Mouse (Mus musculus) WW6 (cell line): ENCODE measurements around the gene Sipa1l2.
A peak's percentile ranks its signal among the peaks of the same experiment; 100 is the strongest.
"Not testable (repeated sequence)": the region's sequence is repeated elsewhere in the genome, so short reads cannot be mapped to it uniquely, and the experiment has no call there.

Experiments used
- DNase-seq: peaks from one replicate; pipeline ENCODE4 v3.0.0-alpha.2; 2013; ENCODE audit warnings: low read depth, low spot score

Sipa1l2 gene

DNA sequence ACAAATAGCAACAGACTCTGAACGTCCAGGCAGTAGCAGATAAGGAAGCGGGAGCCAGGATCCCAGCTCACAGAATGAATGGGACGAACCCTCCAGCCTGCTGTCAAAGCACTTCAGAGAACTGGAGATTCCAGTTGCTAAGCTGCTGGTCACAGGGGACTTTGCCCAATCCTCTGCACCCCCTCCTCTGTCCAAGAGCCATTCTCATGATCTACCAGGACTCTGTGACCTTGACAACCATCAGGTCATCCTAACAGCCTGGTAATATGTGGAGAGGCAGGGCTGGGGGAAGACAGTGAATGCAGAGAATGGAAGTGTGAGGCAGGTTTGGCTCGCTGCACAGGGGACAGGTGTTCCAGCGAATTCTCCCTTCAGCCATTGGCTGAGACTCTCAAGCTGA is 163.2 kb downstream of the Sipa1l2 start:
- DNase-seq = no peak

GRCm38 (mm10) chr8:125401350-125401749 is 168.3 kb downstream of the Sipa1l2 start:
- DNase-seq = no peak

- peak; percentile 67 for DNase-seq
Measured at GRCm38 (mm10) chr8:125397981-125398380, 171.6 kb downstream of the Sipa1l2 start.

GRCm38 (mm10) chr8:125395682-125396081 is 173.9 kb downstream of the Sipa1l2 start:
- not testable (repeated sequence) for DNase-seq

DNA sequence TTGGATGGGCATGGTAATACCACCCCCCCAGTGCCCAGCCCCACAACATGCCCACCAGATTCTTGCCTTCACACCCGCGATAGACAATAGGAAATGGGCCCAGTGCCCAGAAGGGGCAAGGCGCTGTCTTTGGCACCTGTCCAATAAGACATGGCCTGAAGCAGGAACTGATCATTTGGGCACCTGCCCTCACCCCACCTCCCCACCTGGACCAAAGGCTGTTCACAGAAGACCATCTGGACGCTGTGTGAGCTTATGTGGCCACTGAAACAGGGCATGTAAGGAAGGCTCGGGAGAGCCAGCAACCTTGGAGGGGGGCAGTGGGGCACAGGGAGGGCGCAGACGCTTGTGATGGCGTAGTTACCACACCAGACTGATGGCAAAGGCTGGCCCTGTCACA is 174.6 kb downstream of the Sipa1l2 start:
- DNase-seq = no peak

- no peak for DNase-seq
Measured at GRCm38 (mm10) chr8:125391685-125392084, 177.9 kb downstream of the Sipa1l2 start.

- DNase-seq = no peak
Measured at GRCm38 (mm10) chr8:125391271-125391670, 178.3 kb downstream of the Sipa1l2 start.

DNA sequence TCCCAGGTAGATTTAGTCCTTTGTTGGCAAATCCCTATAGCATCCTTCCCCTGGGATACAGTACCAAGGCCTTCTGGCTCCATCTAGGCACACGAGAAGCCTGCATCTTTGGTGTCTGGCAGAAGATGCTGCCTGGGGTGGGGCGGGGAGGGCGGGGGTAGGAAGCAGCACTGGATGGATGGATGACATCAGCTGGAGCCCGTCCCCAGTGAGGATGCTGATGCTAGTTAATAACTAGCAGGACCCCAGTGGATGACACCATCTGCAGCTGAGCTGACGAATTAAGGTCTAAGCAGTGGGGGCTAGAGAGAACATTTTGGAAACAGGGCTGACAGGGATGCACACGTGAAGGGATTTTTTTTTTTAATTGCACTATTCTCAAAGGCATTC is 179.1 kb downstream of the Sipa1l2 start:
- no peak for DNase-seq

- DNase-seq = no peak
Measured at GRCm38 (mm10) chr8:125389756-125390505, 179.7 kb downstream of the Sipa1l2 start.

DNA sequence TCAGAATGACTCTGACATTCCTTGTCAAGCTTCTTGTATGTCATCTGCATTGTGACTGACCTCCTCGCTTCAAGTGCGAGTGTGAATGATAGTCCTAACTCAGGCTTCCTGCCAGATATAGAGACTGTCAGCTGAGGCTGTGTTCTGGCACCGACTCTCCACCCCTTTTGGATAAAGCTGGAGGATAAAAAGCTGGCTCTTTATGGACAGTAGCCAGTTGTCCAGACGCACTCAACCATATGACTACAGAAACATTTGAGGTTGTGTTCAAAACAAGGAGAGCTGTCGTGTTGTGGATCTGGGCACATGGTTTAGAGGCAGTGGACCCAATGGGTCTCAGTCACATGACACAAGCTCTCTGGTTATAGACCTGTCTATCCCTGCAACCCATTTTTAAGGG is 180.3 kb downstream of the Sipa1l2 start:
- no peak for DNase-seq

- DNase-seq = no peak
Measured at GRCm38 (mm10) chr8:125388404-125389180, 181.0 kb downstream of the Sipa1l2 start.

DNA sequence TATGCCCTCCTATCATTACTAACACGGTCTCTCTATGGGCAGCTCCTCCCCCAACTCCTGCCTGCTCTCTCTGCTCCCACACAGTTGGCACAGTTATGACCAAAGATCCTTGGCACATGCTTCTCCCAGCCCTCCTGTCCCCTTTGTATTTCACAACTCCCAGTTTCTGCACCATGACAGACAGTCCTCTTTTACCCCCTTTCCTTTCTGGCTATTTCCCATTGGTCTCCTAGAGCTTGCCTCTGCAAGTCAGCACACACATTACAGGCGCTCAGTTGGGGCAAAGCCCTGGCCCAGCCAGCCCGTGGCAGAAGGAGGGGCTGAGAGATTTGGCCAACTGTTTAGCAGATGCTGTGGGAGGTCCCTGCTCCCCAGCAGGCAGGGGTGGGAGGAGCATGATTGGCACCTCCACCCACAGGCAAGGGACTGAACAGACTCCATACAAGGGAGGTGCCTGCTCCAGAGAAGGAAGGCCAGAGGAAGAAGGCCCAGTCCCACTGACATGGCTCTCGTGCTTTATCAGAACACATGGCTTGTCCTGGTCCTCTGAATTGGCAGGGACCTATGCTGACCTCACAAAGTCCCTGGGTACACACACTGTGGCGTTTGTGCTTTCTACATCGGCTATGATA is 184.0 kb downstream of the Sipa1l2 start:
- no peak for DNase-seq

DNA sequence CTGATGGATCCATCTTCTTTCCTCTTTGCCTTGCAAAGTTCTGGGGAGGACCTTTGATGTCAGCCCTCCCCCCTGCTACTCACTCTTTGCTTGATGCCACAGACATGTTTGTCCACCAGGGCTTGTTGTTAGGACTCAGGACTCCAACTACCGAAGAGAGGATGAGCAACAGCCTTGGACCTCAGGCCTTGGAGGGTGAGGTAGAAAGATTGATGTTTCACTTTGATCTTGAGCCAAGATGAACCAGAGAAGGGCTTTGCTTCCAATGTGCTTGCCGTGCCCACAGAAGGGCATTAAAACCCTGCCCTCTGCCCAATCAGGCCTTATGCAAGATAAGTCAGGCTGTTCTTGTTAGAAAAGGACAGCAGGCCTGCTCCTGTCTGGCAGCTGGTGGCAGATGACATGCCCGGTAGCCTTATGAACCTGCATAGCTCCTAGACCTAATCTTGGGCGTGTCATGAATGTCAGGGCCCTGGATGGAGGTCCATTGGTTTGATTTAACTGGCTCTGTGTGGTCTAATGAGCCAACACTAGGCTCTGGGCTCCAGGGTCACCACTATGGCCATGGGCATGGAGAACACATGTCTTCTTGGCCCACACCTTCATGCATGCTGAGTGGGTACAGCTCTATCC is 184.9 kb downstream of the Sipa1l2 start:
- DNase-seq = no peak

DNA sequence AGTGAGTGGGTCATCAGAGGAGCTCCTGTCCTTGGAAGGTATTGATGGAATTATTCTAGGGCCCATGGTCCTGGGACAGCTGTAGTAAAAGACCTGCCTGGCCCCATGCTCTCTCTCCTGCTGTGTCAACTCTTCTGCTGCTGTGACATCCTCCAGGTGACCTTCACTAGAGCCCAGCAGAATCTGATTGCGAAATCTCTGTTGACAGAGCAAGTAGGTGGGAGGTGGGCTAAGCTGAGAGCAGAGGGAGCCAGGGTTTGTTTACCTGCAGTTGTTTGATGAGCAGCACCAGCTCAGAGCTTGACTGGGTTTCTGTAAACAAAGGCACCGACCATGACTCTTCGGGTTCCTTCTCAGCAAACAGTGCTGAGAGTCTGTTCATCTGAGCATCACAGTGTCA is 187.9 kb downstream of the Sipa1l2 start:
- DNase-seq = no peak

DNA sequence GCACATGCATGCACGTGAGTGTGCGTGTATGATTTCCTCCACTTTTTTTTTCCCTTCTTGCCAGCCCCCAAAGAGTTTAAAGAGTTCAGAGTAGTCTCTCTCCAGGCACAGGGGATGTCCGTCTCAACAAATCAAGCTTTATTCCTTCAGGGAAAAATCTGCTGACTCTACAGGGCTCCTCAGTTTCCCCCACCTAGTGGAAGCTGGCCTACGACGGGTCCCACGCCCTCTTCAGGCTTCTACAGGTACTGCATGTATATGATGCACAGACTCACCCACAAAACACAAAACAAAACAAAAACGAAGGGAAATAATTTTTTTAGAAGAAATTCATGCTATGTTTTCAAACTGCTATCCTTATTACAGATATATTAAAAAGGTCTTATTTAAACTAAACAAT is 189.7 kb downstream of the Sipa1l2 start:
- DNase-seq = no peak

DNA sequence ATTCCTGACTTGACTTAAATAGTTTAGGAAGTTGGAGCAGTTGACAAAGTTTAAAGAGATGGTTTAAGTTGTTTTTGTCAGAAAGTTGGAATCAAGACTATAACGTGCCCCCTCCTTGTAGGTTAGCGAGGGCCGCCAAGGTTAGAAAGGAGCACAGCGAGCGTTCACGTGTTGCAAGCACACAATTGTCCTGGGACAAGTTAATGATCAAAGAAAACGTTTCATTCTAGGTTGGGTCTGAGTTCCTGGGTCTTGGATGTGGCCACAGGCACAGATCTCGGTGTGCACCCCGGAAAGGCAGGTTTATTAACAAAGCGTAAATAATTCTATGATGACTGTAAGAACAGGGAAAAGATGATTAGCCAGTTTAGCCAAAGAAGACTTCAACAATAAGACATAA is 190.5 kb downstream of the Sipa1l2 start:
- DNase-seq = no peak

DNA sequence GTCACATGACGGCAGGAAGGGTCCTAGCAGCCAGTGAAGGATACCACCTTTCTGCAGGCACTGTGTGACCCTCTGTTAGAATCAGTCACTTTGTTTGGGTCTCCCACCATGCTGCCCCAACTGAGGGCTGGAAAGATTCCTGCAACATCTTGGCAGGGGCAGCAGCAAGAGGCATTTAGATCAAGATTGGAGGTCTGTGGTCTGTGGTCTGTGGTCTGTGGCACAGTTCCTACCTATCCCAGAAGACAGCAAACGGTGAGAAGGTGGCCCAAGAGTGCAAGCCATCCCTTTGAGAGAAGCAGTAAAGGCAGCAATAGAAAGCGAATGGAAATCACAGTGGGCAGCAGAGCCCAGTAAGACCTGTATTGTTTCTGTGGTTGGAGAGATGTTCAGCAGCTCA is 191.9 kb downstream of the Sipa1l2 start:
- no peak for DNase-seq

- no peak for DNase-seq
Measured at GRCm38 (mm10) chr8:125376448-125376845, 193.2 kb downstream of the Sipa1l2 start.

DNA sequence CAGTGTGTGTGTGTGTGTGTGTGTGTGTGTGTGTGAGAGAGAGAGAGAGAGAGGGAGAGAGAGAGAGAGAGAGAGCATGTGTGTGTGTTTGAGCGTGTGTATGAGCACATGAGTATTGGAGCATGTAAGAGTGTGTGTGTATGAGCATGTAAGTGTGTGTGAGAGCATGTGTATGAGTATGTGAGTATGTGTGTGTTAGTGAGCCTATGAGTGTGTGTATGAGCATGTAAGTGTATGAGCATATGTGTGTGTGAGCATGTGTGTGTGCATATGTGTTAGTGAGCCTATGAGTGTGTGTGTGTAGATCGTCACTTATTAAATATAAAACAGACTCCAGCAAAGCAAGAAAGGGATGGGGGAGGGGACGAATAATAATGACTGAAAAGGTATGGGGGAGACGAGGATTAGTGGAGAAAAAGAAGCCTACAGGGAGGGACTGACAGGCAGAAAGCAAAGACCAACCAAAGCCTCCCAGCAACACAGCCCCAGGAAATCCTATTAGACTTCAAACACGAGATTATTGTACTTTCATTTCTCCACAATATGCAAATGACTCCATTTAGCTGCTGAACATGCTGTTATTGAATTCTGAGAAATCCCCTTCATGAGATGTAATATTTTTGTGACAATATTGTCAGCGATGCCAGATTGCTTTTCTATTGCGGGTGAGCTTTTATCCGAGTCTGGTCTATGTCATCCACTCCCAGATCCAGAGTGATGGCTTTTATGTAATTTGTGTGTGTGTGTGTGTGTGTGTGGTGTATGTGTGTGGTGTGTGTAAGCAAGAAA is 193.8 kb downstream of the Sipa1l2 start:
- no peak for DNase-seq

DNA sequence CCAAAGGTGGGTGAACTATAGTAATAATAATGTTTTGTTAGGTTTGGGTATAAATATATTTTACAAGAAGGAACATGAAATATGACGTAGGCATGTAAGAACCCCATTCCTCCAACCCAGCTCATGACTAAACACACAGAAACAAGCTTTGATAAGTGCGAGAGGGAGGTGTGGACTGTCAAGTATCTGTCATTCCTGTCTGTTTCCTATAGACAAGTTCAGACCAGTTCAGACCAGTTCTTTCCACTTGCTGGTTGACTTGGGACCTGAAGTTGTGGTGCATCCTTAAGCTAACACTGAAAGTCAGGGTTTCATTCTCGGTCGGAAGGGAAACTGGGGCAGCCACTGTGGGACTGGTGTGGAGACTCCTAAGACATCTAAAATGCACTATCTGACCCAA is 197.0 kb downstream of the Sipa1l2 start:
- DNase-seq = no peak

GRCm38 (mm10) chr8:125369491-125370236 is 199.9 kb downstream of the Sipa1l2 start:
- no peak for DNase-seq
